ENCODE assay signal across 22 mouse cellular contexts in the genomic region with DNA sequence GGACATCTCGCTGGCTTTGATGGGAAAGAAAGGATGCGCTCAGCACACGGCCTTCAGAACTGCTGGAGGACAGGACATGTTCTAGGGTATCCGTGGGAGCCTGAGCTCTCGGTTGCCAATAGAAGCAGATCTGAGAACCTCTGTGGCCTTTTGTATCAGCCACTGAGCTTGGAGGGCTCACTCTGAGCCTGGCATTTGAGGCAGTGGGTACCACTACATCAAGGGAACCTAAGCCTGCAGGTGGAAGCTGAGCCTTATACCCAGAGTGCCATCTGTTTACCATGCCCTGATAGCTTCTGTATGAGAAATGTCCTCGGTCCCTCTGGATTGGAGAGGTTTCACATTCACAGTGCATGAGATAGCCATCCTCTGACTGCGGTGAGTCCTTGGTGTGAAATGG. TPM values are rescaled to one million over a fixed set of nuclear protein-coding genes. Genes with fewer than 3 reads are reported as not detected.
DNase-seq lines count a peak whose midpoint lies in the region; ATAC-seq and TF ChIP-seq lines count a peak whose summit lies in the region.
"Had no signal": no experiment of that assay in that cellular context is flagged by ENCODE, and none has a peak within 500 bp of the region (broad histone marks: within the 10 kb centered on the region; RNA-seq: fewer than 3 reads in every experiment).

No protein-coding gene starts in this region.

- H3K36me3 ChIP-seq in hindbrain, embryonic 12.5 days, result no peaks in the 10 kb centered on the region
- no peaks in the 10 kb centered on the region for H3K36me3 ChIP-seq in hindbrain, embryonic 10.5 days
- H3K36me3 ChIP-seq in hindbrain, embryonic 14.5 days (replicated peaks; ENCODE audit: control insufficient read depth, insufficient read depth), result no peaks in the 10 kb centered on the region
- no peaks in the 10 kb centered on the region for H3K36me3 ChIP-seq in midbrain, postnatal 0 days (ENCODE audit: insufficient read depth, low read length)
- H3K36me3 ChIP-seq: embryonic facial prominence, embryonic 15.5 days; forebrain, embryonic 15.5 days; heart, embryonic 15.5 days; limb, embryonic 13.5 days had no signal

- H3K27me3 ChIP-seq in hindbrain, embryonic 12.5 days, result peaks cover 42% of the 10 kb centered on the region
- H3K27me3 ChIP-seq in hindbrain, embryonic 10.5 days (ENCODE audit: insufficient read depth, poor library complexity, severe bottlenecking), result peaks cover 63% of the 10 kb centered on the region
- H3K27me3 ChIP-seq in hindbrain, embryonic 14.5 days (ENCODE audit: control insufficient read depth, insufficient read depth, low read length), result peaks cover 19% of the 10 kb centered on the region; the same call in 1 of the 2 replicates
- H3K27me3 ChIP-seq in midbrain, postnatal 0 days (ENCODE audit: insufficient read depth, low read length), result no peaks in the 10 kb centered on the region; the same call in 1 of the 2 replicates

- H3K4me1 ChIP-seq in hindbrain, embryonic 12.5 days, result peaks cover 13% of the 10 kb centered on the region
- peaks cover 14% of the 10 kb centered on the region for H3K4me1 ChIP-seq in hindbrain, embryonic 10.5 days (replicated peaks)
- H3K4me1 ChIP-seq in hindbrain, embryonic 14.5 days (replicated peaks; ENCODE audit: control insufficient read depth, insufficient read depth, low read length), result peaks cover 9% of the 10 kb centered on the region
- peaks cover 14% of the 10 kb centered on the region; the same call in 1 of the 2 replicates for H3K4me1 ChIP-seq in midbrain, postnatal 0 days (ENCODE audit: insufficient read depth, low read length)

- no peaks in the 10 kb centered on the region for H3K9me3 ChIP-seq in hindbrain, embryonic 12.5 days (replicated peaks)
- no peaks in the 10 kb centered on the region for H3K9me3 ChIP-seq in hindbrain, embryonic 10.5 days
- H3K9me3 ChIP-seq in hindbrain, embryonic 14.5 days (ENCODE audit: control insufficient read depth, low read length), result no peaks in the 10 kb centered on the region
- H3K9me3 ChIP-seq in midbrain, postnatal 0 days (ENCODE audit: low read length), result no peaks in the 10 kb centered on the region
- H3K9me3 ChIP-seq: embryonic facial prominence, embryonic 15.5 days; forebrain, embryonic 15.5 days; heart, embryonic 15.5 days; limb, embryonic 13.5 days had no signal

- H3K4me3 ChIP-seq in hindbrain, embryonic 12.5 days, result no peak overlapping the region
- no peak overlapping the region for H3K4me3 ChIP-seq in hindbrain, embryonic 10.5 days
- no peak overlapping the region for H3K4me3 ChIP-seq in hindbrain, embryonic 14.5 days (replicated peaks; ENCODE audit: low read length)
- peak overlapping the region; percentile 68; the same call in 1 of the 2 replicates for H3K4me3 ChIP-seq in midbrain, postnatal 0 days (ENCODE audit: low read depth, low read length)
- H3K4me3 ChIP-seq: embryonic facial prominence, embryonic 15.5 days; heart, adult 2 months; heart, embryonic 15.5 days; limb, embryonic 13.5 days had no signal

- H3K4me2 ChIP-seq in hindbrain, embryonic 12.5 days (replicated peaks), result 0 out of 2 replicates have a peak overlapping the region, but pooled peaks have one; percentile 92
- peak overlapping the region; percentile 81 for H3K4me2 ChIP-seq in hindbrain, embryonic 14.5 days (replicated peaks)
- peak overlapping the region; percentile 83 for H3K4me2 ChIP-seq in midbrain, postnatal 0 days (ENCODE audit: low read depth, low read length, poor library complexity, severe bottlenecking)
- H3K4me2 ChIP-seq: embryonic facial prominence, embryonic 15.5 days; heart, embryonic 15.5 days; limb, embryonic 13.5 days had no signal

- no peak for TF ChIP-seq CTCF in midbrain, postnatal 0 days (IDR thresholded peaks at IDR 0.05)

- 83% methylated on average over 7 of the region's 7 CpGs for WGBS in hindbrain, embryonic 12.5 days
- WGBS in hindbrain, embryonic 10.5 days, result 81% methylated on average over 7 of the region's 7 CpGs
- 77% methylated on average over 7 of the region's 7 CpGs for WGBS in hindbrain, embryonic 14.5 days
- WGBS in midbrain, postnatal 0 days, result 75% methylated on average over 7 of the region's 7 CpGs

- peak; percentile 36 for DNase-seq in cerebellum, adult 11-12 months
- DNase-seq in cerebellum, postnatal 14 days, result no peak
- no peak for DNase-seq in hindbrain, embryonic 10.5 days (ENCODE audit: low spot score)
- DNase-seq in hindbrain, embryonic 14.5 days (ENCODE audit: low spot score), result no peak
- DNase-seq in midbrain, postnatal 0 days (ENCODE audit: low spot score), result no peak
- no peak for DNase-seq in spleen, postnatal 14 days (ENCODE audit: low spot score in 2 of 2)
- DNase-seq: embryo, embryonic 11 days; gastrocnemius, postnatal 10 days; heart, adult 2 months; kidney, adult 18-20 months; kidney, postnatal 10 days had no signal

- no peak overlapping the region for H3K9ac ChIP-seq in hindbrain, embryonic 12.5 days
- H3K9ac ChIP-seq in hindbrain, embryonic 14.5 days, result peak overlapping the region; percentile 61; the same call in 1 of the 2 replicates
- H3K9ac ChIP-seq in midbrain, postnatal 0 days (replicated peaks; ENCODE audit: low read length, poor library complexity, severe bottlenecking), result 0 out of 2 replicates have a peak overlapping the region, but pooled peaks have one; percentile 81
- H3K9ac ChIP-seq: embryonic facial prominence, embryonic 15.5 days; heart, embryonic 15.5 days; limb, embryonic 13.5 days; liver, embryonic 14.5 days had no signal

- H3K27ac ChIP-seq in hindbrain, embryonic 12.5 days, result no peak overlapping the region
- no peak overlapping the region for H3K27ac ChIP-seq in hindbrain, embryonic 10.5 days
- H3K27ac ChIP-seq in hindbrain, embryonic 14.5 days, result no peak overlapping the region
- no peak overlapping the region for H3K27ac ChIP-seq in midbrain, postnatal 0 days (ENCODE audit: low read depth, low read length)
- H3K27ac ChIP-seq: embryonic facial prominence, embryonic 15.5 days; forebrain, embryonic 15.5 days; heart, adult 2 months; heart, embryonic 15.5 days; limb, embryonic 13.5 days; liver, embryonic 14.5 days had no signal

- no peak for ATAC-seq in hindbrain, embryonic 12.5 days (ENCODE audit: low FRiP score)
- no peak for ATAC-seq in hindbrain, embryonic 14.5 days (ENCODE audit: low FRiP score)
- no peak for ATAC-seq in midbrain, postnatal 0 days (ENCODE audit: low FRiP score)
- no peak for ATAC-seq in erythroid progenitor cell, adult 5-6 weeks (replicated peaks; ENCODE audit: low FRiP score, poor library complexity, severe bottlenecking)
- ATAC-seq: forebrain, embryonic 15.5 days had no signal

RNA-seq across cellular contexts. Expression of gene Kndc1, which starts 1.8 kb away (rescaled TPM):
- 3.5 and 3.8 TPM in 2 replicates for polyA plus RNA-seq in hindbrain, embryonic 12.5 days (2016; fragmentation: Nextera tagmentation; extraction: Ambion mirVana)
- 0.58 and 1.0 TPM in 2 replicates for polyA plus RNA-seq in hindbrain, embryonic 10.5 days (2016; fragmentation: Nextera tagmentation; extraction: Ambion mirVana)
- polyA plus RNA-seq in hindbrain, embryonic 14.5 days (2014; fragmentation: Nextera tagmentation; extraction: Ambion mirVana), result 25.6 and 29.1 TPM in 2 replicates
- total RNA-seq in midbrain, postnatal 0 days (2014; rRNA removed), result 71.5 and 80.6 TPM in 2 replicates
- polyA plus RNA-seq in midbrain, postnatal 0 days (2015; fragmentation: Nextera tagmentation; extraction: Ambion mirVana), result 20.2 and 22.4 TPM in 2 replicates
- not detected in 2 replicates for total RNA-seq in erythroid progenitor cell, adult 5-6 weeks (2015; ENCODE audit: low replicate concordance)
- total RNA-seq in erythroid progenitor cell, adult 5-6 weeks (2017; ENCODE audit: low replicate concordance), result not detected in 2 replicates
- total RNA-seq: heart, adult 2 months; MEL had no signal

RNA-seq across cellular contexts. Expression of gene Utf1, which starts 47.3 kb away (rescaled TPM):
- polyA plus RNA-seq in hindbrain, embryonic 12.5 days (2016; fragmentation: Nextera tagmentation; extraction: Ambion mirVana), result not detected in 2 replicates
- polyA plus RNA-seq in hindbrain, embryonic 10.5 days (2016; fragmentation: Nextera tagmentation; extraction: Ambion mirVana), result not detected in 2 replicates
- polyA plus RNA-seq in hindbrain, embryonic 14.5 days (2014; fragmentation: Nextera tagmentation; extraction: Ambion mirVana), result not detected in 2 replicates
- total RNA-seq in midbrain, postnatal 0 days (2014; rRNA removed), result not detected in 2 replicates
- polyA plus RNA-seq in midbrain, postnatal 0 days (2015; fragmentation: Nextera tagmentation; extraction: Ambion mirVana), result not detected in 2 replicates
- not detected in 2 replicates for total RNA-seq in erythroid progenitor cell, adult 5-6 weeks (2015; ENCODE audit: low replicate concordance)
- total RNA-seq in erythroid progenitor cell, adult 5-6 weeks (2017; ENCODE audit: low replicate concordance), result not detected in 2 replicates
- total RNA-seq: adrenal gland, postnatal 4 days; gastrocnemius, postnatal 10 days; heart, adult 2 months; left cerebral cortex, postnatal 10 days; MEL had no signal
- polyA plus RNA-seq: forebrain, embryonic 15.5 days; heart, adult 2 months; heart, embryonic 15.5 days; liver, embryonic 14.5 days; stomach, embryonic 16.5 days had no signal
